Mouse (Mus musculus) intestine, embryonic 16.5 days (tissue): ENCODE data around the gene Psmd4. TPM values are rescaled to one million over a fixed set of nuclear protein-coding genes. Genes with fewer than 3 reads are reported as not detected.
"Not testable (repeated sequence)": the region's sequence is repeated elsewhere in the genome, so short reads cannot be mapped to it uniquely, and the experiment has no call there.

Source experiments
- ATAC-seq: fragments of 200-750 bp; cut with Nextera tagmentation; 2 replicates; pipeline ENCODE4 v1.8.0; 2017; ENCODE audit warnings: moderate TSS enrichment, moderate library complexity
- H3K27ac ChIP-seq: fragments of 300-500 bp; sonication (generic); 2 replicates; pipeline ENCODE4 v1.5.1; 2014; ENCODE audit warnings: mild to moderate bottlenecking, low read length
- H3K27me3 ChIP-seq: fragments of 300-500 bp; sonication (generic); replicated peaks from 2 replicates; pipeline ENCODE4 v1.6.1; 2014; ENCODE audit warnings: low read length, control low read depth, mixed read lengths; ENCODE audit not compliant: control insufficient read depth, insufficient read depth
- H3K36me3 ChIP-seq: fragments of 300-500 bp; sonication (generic); 2 replicates; pipeline ENCODE4 v1.6.1; 2014; ENCODE audit warnings: low read length, control low read depth; ENCODE audit not compliant: control insufficient read depth, insufficient read depth
- H3K4me1 ChIP-seq: fragments of 300-500 bp; sonication (generic); 2 replicates; pipeline ENCODE4 v1.6.1; 2014; ENCODE audit warnings: low read length, control low read depth, mixed read lengths; ENCODE audit not compliant: control insufficient read depth, insufficient read depth
- H3K4me2 ChIP-seq: fragments of 300-500 bp; sonication (generic); 2 replicates; pipeline ENCODE4 v1.6.1; 2014; ENCODE audit warnings: low read depth, low read length, control low read depth
- H3K4me3 ChIP-seq: fragments of 300-500 bp; sonication (generic); 2 replicates; pipeline ENCODE4 v1.5.1; 2014; ENCODE audit warnings: mild to moderate bottlenecking, low read length
- H3K9ac ChIP-seq: fragments of 300-500 bp; sonication (generic); 2 replicates; pipeline ENCODE4 v1.6.1; 2014; ENCODE audit warnings: low read depth, low read length
- H3K9me3 ChIP-seq: fragments of 300-500 bp; sonication (generic); 2 replicates; pipeline ENCODE4 v1.6.1; 2016; ENCODE audit warnings: low read length, control low read depth; ENCODE audit not compliant: control insufficient read depth
- WGBS: fragments of 180-500 bp; shearing (Covaris S2); extraction: QIAGEN DNeasy Blood & Tissue Kit; methylation state at CpG from one replicate; pipeline ENCODE4 v1.1.7; 2014; 5-methylcytosine and 5-hydroxymethylcytosine counted together
- polyA plus RNA-seq: library from polyadenylated mRNA; unstranded; fragments of >200 nt; fragmentation: Nextera tagmentation; extraction: Ambion mirVana; gene quantifications from 2 replicates; pipeline ENCODE4 v1.2.1, GENCODE M21; 2015

The Psmd4 gene
- polyA plus RNA-seq, 1 experiment from 2014 or later, result 226 TPM

GRCm38 (mm10) chr3:95029291-95029827, 13.1 kb downstream of the Psmd4 start:
- not testable (repeated sequence) for H3K4me2 ChIP-seq, ATAC-seq, H3K4me3 ChIP-seq, H3K9ac ChIP-seq, H3K9me3 ChIP-seq, H3K27me3 ChIP-seq
- WGBS, result 68% methylated on average over 3 of the region's 3 CpGs
- H3K36me3 ChIP-seq, result peaks cover 27% of the 10 kb centered on the region
- peaks cover 23% of the 10 kb centered on the region for H3K4me1 ChIP-seq
- peak overlapping the region; percentile 57; the same call in 1 of the 2 replicates for H3K27ac ChIP-seq

- no peaks in the 10 kb centered on the region for H3K9me3 ChIP-seq
- H3K4me3 ChIP-seq, result no peak overlapping the region
- H3K4me1 ChIP-seq, result peaks cover 25% of the 10 kb centered on the region
- no peak overlapping the region for H3K9ac ChIP-seq
- peak; percentile 61 for ATAC-seq
- peaks cover 22% of the 10 kb centered on the region for H3K36me3 ChIP-seq
- H3K27ac ChIP-seq, result peak overlapping the region; percentile 57; the same call in 1 of the 2 replicates
- H3K27me3 ChIP-seq, result no peaks in the 10 kb centered on the region
- no peak overlapping the region for H3K4me2 ChIP-seq
- 62% methylated on average over 3 of the region's 3 CpGs for WGBS
Observed at GRCm38 (mm10) chr3:95028603-95029002, 13.8 kb downstream of the Psmd4 start.

GRCm38 (mm10) chr3:95027701-95028100, 14.7 kb downstream of the Psmd4 start:
- peak; percentile 35; the same call in 1 of the 2 replicates for ATAC-seq
- no peak overlapping the region for H3K9ac ChIP-seq
- H3K4me1 ChIP-seq, result peaks cover 25% of the 10 kb centered on the region
- no peaks in the 10 kb centered on the region for H3K9me3 ChIP-seq
- H3K27me3 ChIP-seq, result no peaks in the 10 kb centered on the region
- peak overlapping the region; percentile 39 for H3K27ac ChIP-seq
- H3K4me2 ChIP-seq, result no peak overlapping the region
- H3K4me3 ChIP-seq, result no peak overlapping the region
- peaks cover 13% of the 10 kb centered on the region for H3K36me3 ChIP-seq
- WGBS, result 45% methylated on average over 5 of the region's 5 CpGs

- Histone ChIP-seq H3K9me3 (no peaks in the 10 kb centered on the region), H3K4me2 (no peak overlapping the region), H3K36me3 (0 out of 2 replicates have a peak, but pooled peaks cover 9% of the 10 kb centered on the region), H3K27ac (peak overlapping the region; percentile 39; the same call in 1 of the 2 replicates), H3K27me3 (no peaks in the 10 kb centered on the region), H3K4me1 (peaks cover 25% of the 10 kb centered on the region), H3K9ac (no peak overlapping the region), H3K4me3 (no peak overlapping the region)
- peak; percentile 40 for ATAC-seq
- 46% methylated on average over 5 of the region's 5 CpGs for WGBS
Observed at GRCm38 (mm10) chr3:95027057-95027645, 15.3 kb downstream of the Psmd4 start.

- H3K27ac ChIP-seq, result no peak overlapping the region
- no peaks in the 10 kb centered on the region for H3K36me3 ChIP-seq
- H3K4me2 ChIP-seq, result peak overlapping the region; percentile 36
- H3K9me3 ChIP-seq, result no peaks in the 10 kb centered on the region
- H3K27me3 ChIP-seq, result no peaks in the 10 kb centered on the region
- peak; percentile 1; the same call in 1 of the 2 replicates for ATAC-seq
- no peak overlapping the region for H3K4me3 ChIP-seq
- 39% methylated on average over 5 of the region's 5 CpGs for WGBS
- H3K4me1 ChIP-seq, result peaks cover 25% of the 10 kb centered on the region
- H3K9ac ChIP-seq, result no peak overlapping the region
Observed at GRCm38 (mm10) chr3:95025202-95025601, 17.2 kb downstream of the Psmd4 start.

DNA sequence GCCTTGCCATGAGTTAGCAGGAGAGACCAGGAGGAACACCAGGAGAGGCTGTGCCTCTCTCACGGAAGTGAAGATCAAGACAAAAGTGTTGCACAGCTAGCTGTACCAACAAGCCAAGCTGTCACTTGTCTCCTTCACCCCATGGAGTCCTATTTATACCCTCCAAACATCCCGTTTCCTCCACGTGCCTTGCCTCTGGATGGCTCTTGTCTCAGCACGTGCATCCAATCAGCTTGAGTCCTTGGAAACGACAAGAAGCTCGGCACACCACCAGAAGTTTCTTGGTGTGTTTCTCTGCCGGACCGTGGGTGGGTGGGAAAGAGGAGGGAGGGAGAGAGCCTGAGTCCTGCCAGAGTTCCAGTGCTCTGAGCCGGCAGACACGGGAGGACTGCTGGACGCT, 17.9 kb downstream of the Psmd4 start:
- Histone ChIP-seq H3K9ac (peak overlapping the region; percentile 21; the same call in 1 of the 2 replicates), H3K9me3 (no peaks in the 10 kb centered on the region), H3K4me1 (peaks cover 25% of the 10 kb centered on the region), H3K27ac (no peak overlapping the region), H3K4me2 (peak overlapping the region; percentile 36), H3K27me3 (no peaks in the 10 kb centered on the region), H3K4me3 (no peak overlapping the region), H3K36me3 (no peaks in the 10 kb centered on the region)
- WGBS, result 26% methylated on average over 11 of the region's 11 CpGs
- ATAC-seq, result 0 out of 2 replicates have a peak, but pooled peaks have one; percentile 10

DNA sequence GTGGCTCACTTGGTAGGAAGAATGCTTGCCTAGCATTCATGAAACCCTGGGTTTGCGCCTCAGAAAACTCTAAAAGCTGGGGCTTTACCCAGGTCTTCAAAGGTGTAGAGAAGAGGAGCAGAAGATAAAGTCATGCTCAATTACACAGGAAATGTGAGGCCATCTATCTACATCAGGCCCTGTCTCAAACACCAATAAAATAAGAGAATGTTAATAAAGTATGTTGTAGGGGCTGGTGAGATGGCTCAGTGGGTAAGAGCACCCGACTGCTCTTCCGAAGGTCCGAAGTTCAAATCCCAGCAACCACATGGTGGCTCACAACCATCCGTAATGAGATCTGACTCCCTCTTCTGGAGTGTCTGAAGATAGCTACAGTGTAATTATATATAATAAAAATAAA, 21.5 kb downstream of the Psmd4 start:
- not testable (repeated sequence) for H3K4me1 ChIP-seq, H3K9ac ChIP-seq, H3K9me3 ChIP-seq, H3K27ac ChIP-seq, ATAC-seq, H3K4me2 ChIP-seq, H3K4me3 ChIP-seq, H3K27me3 ChIP-seq, H3K36me3 ChIP-seq
- 88% methylated on average over 5 of the region's 5 CpGs for WGBS

- H3K4me2 ChIP-seq, result no peak overlapping the region
- no peaks in the 10 kb centered on the region for H3K36me3 ChIP-seq
- peaks cover 5% of the 10 kb centered on the region; the same call in 1 of the 2 replicates for H3K4me1 ChIP-seq
- 89% methylated on average over 2 of the region's 2 CpGs for WGBS
- ATAC-seq, result no peak
- H3K9ac ChIP-seq, result no peak overlapping the region
- H3K27me3 ChIP-seq, result no peaks in the 10 kb centered on the region
- no peaks in the 10 kb centered on the region for H3K9me3 ChIP-seq
- H3K27ac ChIP-seq, result no peak overlapping the region
- H3K4me3 ChIP-seq, result no peak overlapping the region
Observed at GRCm38 (mm10) chr3:95018741-95019140, 23.7 kb downstream of the Psmd4 start.

DNA sequence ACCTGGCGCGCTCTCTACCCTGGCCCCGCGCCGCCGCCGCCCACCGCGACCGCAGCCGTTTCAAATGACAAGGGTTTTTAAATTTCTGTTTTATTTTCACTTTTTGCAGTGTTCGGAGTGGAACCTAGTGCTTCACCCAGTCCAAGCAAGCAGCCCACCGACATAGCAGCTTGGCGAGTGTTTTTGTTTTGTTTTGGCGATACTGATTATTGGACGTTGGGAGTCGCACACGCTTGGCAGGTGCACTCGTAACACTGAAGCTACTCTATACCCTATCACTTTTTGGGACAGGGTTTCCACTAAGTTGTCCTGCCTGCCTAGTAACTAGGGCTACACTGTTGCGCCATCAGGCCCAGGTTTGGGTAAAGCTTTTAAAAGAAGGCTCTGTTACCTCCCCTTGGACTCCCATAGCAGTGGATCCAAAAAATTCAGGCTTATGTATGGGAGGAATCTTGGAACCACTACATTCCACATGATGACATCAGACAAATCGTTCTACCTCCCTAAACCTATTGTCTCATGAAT, 25.8 kb downstream of the Psmd4 start:
- peaks cover 10% of the 10 kb centered on the region; the same call in 1 of the 2 replicates for H3K4me1 ChIP-seq
- H3K36me3 ChIP-seq, result peaks cover 4% of the 10 kb centered on the region; the same call in 1 of the 2 replicates
- ATAC-seq, result no peak
- no peaks in the 10 kb centered on the region for H3K9me3 ChIP-seq
- peak overlapping the region; percentile 84 for H3K4me2 ChIP-seq
- no peaks in the 10 kb centered on the region for H3K27me3 ChIP-seq
- H3K27ac ChIP-seq, result peak overlapping the region; percentile 92
- 4% methylated on average over 21 of the region's 21 CpGs for WGBS
- H3K9ac ChIP-seq, result peak overlapping the region; percentile 69
- peak overlapping the region; percentile 76 for H3K4me3 ChIP-seq
